Mouse (Mus musculus) CH12.LX (cell line): Measurements from ENCODE around the gene Hpn.

Source experiments
- CHD2 ChIP-seq: IDR thresholded peaks from 2 replicates; pipeline ENCODE4 v1.6.1; 2011; ENCODE audit warnings: low read length, improper control_type of control experiment
- CTCF ChIP-seq, 2 experiments: IDR thresholded peaks in 1 of 2; conservative IDR thresholded peaks in 1 of 2; 2 replicates each; pipeline ENCODE4 v1.5.1; 2011 to 2012; ENCODE audit warnings: low read depth in 2 of 2, low read length in 2 of 2, improper control_type of control experiment in 1 of 2, inconsistent platforms in 1 of 2, mild to moderate bottlenecking in 1 of 2, moderate library complexity in 1 of 2
- E2F4 ChIP-seq: IDR thresholded peaks from 2 replicates; pipeline ENCODE4 v1.6.1; 2011; ENCODE audit warnings: low read depth, low read length, improper control_type of control experiment; ENCODE audit not compliant: insufficient replicate concordance
- EP300 ChIP-seq: IDR thresholded peaks from 2 replicates; pipeline ENCODE4 v1.6.1; 2011; ENCODE audit warnings: low read length, improper control_type of control experiment
- GABPA ChIP-seq: IDR thresholded peaks from 2 replicates; pipeline ENCODE4 v1.6.1; 2012; ENCODE audit warnings: low read depth, low read length, improper control_type of control experiment, inconsistent platforms; ENCODE audit not compliant: insufficient replicate concordance
- MEF2A ChIP-seq: IDR thresholded peaks from 2 replicates; pipeline ENCODE4 v1.6.1; 2014; ENCODE audit warnings: low read depth, mild to moderate bottlenecking, inconsistent platforms, low read length, improper control_type of control experiment, borderline replicate concordance
- MYC ChIP-seq: IDR thresholded peaks from 2 replicates; pipeline ENCODE4 v1.6.1; 2011; ENCODE audit warnings: low read depth, mild to moderate bottlenecking, improper control_type of control experiment, low read length
- NRF1 ChIP-seq: IDR thresholded peaks from 2 replicates; pipeline ENCODE4 v1.6.1; 2014; ENCODE audit warnings: low read depth, mild to moderate bottlenecking, inconsistent platforms, low read length, improper control_type of control experiment, moderate library complexity
- POLR2A ChIP-seq: IDR thresholded peaks from 2 replicates; pipeline ENCODE4 v1.6.1; 2011; ENCODE audit warnings: low read depth, mild to moderate bottlenecking, improper control_type of control experiment, low read length
- RAD21 ChIP-seq: IDR thresholded peaks from 2 replicates; pipeline ENCODE4 v1.6.1; 2011; ENCODE audit warnings: low read depth, mild to moderate bottlenecking, low read length, improper control_type of control experiment, moderate library complexity
- ZKSCAN1 ChIP-seq: IDR thresholded peaks from 2 replicates; pipeline ENCODE4 v1.6.1; 2012; ENCODE audit warnings: low read depth, inconsistent platforms, low read length, improper control_type of control experiment, borderline replicate concordance

DNA sequence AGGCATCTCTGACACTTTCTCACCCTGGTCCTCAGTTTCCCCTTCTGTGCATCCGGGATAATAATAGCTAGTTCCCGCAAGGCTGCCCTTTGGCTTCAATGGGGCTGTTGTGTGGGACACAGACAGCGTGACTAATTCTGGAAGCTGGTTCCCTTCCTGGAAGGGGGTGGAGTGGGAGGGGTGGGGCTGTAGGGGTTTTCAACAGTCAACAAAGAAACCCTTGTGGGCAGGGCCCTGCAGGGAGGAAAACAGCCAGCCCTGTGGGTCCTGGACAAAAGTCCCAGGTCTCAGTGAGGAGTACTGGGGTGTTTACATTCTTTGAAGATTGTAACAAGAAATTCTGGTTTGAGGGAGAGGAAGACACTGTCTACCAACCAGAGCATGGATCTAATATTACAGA, 29.9 kb downstream of the Hpn start:
- TF ChIP-seq RAD21 (no peak), POLR2A (no peak), CTCF (conservative IDR thresholded peaks at IDR 0.05 in 1 of 2, IDR thresholded peaks at IDR 0.05 in 1 of 2; ENCODE audit: low read depth in 2 of 2, low read length in 2 of 2) (no peak), GABPA (no peak), ZKSCAN1 (no peak), MYC (no peak), MEF2A (no peak), CHD2 (no peak), NRF1 (no peak), EP300 (no peak), E2F4 (no peak)
